ENCODE assay signal across 35 mouse cellular contexts in the genomic region with DNA sequence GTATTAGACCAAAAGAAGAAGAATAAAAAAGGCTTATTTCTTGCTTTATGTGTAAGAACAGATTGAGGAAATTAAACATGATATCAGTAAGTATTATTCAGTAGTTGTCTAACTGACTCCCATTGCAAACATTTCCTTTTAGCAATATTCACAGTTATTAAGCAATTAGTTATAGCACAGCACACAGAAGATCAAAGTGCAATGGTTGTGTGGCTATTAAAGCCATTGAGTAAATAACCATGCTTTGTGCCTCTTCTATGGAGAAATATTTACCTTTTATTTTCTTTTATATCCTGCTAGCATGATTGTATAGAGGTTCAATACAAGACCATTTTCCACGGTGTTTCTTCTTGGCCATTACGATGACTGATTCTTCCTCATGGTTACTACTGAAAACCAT.
"Had no signal": no experiment of that assay in that cellular context is flagged by ENCODE, and none has a peak within 500 bp of the region (broad histone marks: within the 10 kb centered on the region; RNA-seq: fewer than 3 reads in every experiment).

No protein-coding gene starts in this region.

- H3K9me3 ChIP-seq: heart, embryonic 10.5 days; hindbrain, embryonic 15.5 days had no signal

- H3K36me3 ChIP-seq: heart, embryonic 10.5 days; heart, embryonic 12.5 days; heart, embryonic 13.5 days; heart, embryonic 15.5 days; hindbrain, embryonic 10.5 days; hindbrain, embryonic 12.5 days; hindbrain, embryonic 13.5 days; hindbrain, embryonic 15.5 days; intestine, embryonic 15.5 days; kidney, embryonic 15.5 days had no signal

- H3K27ac ChIP-seq: heart, adult 2 months; heart, embryonic 10.5 days; heart, embryonic 13.5 days; heart, embryonic 15.5 days; hindbrain, embryonic 10.5 days; hindbrain, embryonic 12.5 days; hindbrain, embryonic 13.5 days; hindbrain, embryonic 14.5 days; hindbrain, embryonic 15.5 days; hindbrain, postnatal 0 days; intestine, embryonic 15.5 days; kidney, embryonic 15.5 days; kidney, postnatal 0 days; layer of hippocampus, adult 2 months had no signal

- H3K4me3 ChIP-seq: heart, adult 2 months; heart, embryonic 10.5 days; heart, embryonic 12.5 days; heart, embryonic 13.5 days; heart, embryonic 15.5 days; hindbrain, embryonic 10.5 days; hindbrain, embryonic 12.5 days; hindbrain, embryonic 13.5 days; hindbrain, embryonic 15.5 days; intestine, embryonic 15.5 days; kidney, embryonic 15.5 days; layer of hippocampus, adult 2 months had no signal

- H3K4me2 ChIP-seq: heart, embryonic 11.5 days; heart, embryonic 12.5 days; heart, embryonic 13.5 days; heart, embryonic 15.5 days; hindbrain, embryonic 12.5 days; hindbrain, embryonic 13.5 days; hindbrain, embryonic 14.5 days; hindbrain, embryonic 15.5 days; intestine, embryonic 15.5 days; kidney, embryonic 15.5 days had no signal

- H3K27me3 ChIP-seq: heart, embryonic 12.5 days; heart, embryonic 13.5 days; heart, embryonic 15.5 days; hindbrain, embryonic 12.5 days; hindbrain, embryonic 13.5 days; hindbrain, embryonic 15.5 days; intestine, embryonic 15.5 days; kidney, embryonic 15.5 days had no signal

- ATAC-seq: hindbrain, embryonic 16.5 days; hindbrain, postnatal 0 days; inflammation-experienced regulatory T-cells, adult 6 months; intestine, embryonic 15.5 days had no signal

- DNase-seq: heart, adult 18-20 months; heart, adult 2 months; heart, postnatal 10 days; heart, postnatal 14 days; heart, postnatal 36 days; heart, postnatal 4 days; kidney, adult 11 months; kidney, adult 18-20 months; kidney, adult 2 months; kidney, adult 8-10 months; kidney, adult 9 months; kidney, postnatal 10 days; kidney, postnatal 14 days; kidney, postnatal 25 days; kidney, postnatal 36 days; kidney, postnatal 4 days; layer of hippocampus, adult 9-11 months; layer of hippocampus, postnatal 36 days had no signal

- H3K9ac ChIP-seq: heart, embryonic 12.5 days; heart, embryonic 13.5 days; heart, embryonic 15.5 days; hindbrain, embryonic 12.5 days; hindbrain, embryonic 13.5 days; hindbrain, embryonic 14.5 days; hindbrain, embryonic 15.5 days; intestine, embryonic 15.5 days; kidney, embryonic 15.5 days had no signal

- H3K4me1 ChIP-seq: heart, embryonic 13.5 days; heart, embryonic 15.5 days; hindbrain, embryonic 12.5 days; hindbrain, embryonic 13.5 days; hindbrain, embryonic 15.5 days; intestine, embryonic 15.5 days had no signal
